Mouse (Mus musculus): Measurements from ENCODE around the gene Fbrsl1. TPM values are rescaled to one million over a fixed set of nuclear protein-coding genes. Genes with fewer than 3 reads are reported as not detected.

Fbrsl1 gene
- polyA plus RNA-seq, 2 experiments from 2014 or later, result 5.1 to 5.8 TPM

DNA sequence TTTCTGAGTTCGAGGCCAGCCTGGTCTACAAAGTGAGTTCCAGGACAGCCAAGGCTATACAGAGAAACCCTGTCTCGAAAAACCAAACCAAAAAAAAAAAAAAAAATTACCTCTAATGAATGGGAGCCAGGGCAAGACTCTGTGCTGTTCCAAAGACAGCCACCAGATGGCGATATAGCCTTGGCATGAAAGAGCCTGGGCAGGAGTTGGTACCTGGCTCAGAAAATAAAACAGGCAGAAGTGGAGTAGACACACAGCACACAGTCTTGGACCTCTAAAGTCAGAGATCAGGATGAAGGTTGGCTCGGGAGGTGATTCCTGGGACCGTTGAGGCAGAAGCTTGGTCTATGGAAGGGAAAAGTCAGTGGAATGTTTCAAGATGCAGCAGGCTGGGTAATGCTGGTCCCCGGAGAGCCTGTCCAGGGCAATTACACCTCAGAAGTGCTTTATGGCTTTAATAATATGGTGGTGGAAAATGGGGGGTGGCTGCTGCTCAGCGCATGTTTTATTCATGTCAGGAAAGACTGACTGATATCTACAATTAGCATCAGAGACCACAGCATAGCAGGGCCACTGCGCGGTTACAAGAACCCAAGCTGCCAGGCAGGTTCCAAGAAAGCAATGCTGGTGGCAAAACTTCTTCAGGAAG, 90.6 kb downstream of the Fbrsl1 start:
- ATAC-seq, result peak; percentile 69

- ATAC-seq, result no peak
These were observed 93.6 kb downstream of the Fbrsl1 start for GRCm38 (mm10) chr5:110354716-110355115.

DNA sequence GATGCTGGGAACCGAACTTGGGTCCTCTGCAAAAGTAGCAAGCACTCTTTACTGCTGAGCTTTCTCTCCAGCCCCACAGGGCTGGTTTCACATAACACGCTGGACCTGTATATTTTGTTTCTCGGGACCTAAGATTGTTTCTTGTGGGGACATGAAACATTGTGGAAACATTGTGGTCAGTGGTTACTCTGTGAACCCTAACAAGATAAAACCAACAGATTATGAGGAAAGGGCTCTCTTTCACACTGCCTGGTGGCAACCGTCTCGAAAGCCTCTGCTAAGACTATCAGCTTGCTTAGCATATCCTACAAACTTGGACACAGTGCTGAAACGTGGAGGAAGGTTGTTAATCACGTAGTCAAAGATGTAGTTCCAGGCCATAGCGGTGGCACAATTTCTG, 101.3 kb downstream of the Fbrsl1 start:
- no peak for ATAC-seq

DNA sequence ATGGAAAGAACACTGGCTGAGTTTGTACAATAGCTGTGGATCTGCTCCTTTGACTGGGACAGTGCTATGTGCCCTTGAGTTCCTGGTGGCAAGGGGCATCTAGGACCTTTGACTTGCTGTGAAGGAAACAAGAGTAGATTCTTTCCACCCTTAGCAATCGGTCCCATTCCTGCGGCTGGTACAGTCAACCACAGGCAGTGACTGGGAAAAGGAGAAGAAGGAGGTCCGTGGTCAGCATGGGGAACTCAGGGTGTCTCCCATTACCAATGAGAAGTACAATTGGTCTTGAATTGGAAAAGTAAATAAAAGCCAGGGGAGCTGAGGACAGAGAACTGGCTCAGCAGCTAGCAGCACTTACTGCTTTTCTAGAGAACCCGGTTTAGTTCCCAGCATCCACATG, 102.8 kb downstream of the Fbrsl1 start:
- no peak for ATAC-seq

DNA sequence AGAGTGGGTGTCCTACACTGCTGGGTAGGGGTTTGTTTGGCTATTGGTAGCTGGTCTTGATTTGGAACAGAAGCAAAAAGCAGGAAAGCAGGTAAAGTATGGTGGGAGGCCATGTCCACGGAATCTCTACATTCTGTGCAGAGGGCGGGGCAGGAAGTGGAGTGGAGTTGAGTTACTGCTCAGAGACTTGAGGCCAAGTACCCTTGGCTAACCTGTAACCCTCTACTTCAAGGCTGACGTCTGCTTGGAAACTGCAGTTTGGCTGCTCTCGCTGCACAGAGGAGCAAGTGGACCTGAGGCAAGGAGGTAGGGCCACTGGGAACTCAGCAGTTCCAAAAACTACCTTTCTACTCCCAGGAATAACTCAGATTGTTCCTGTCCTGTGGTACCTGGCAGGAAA, 103.8 kb downstream of the Fbrsl1 start, which contains the start of gene Lrcol1:
TSS of gene Lrcol1 (plus strand) at position 207 of the 400 bp plus-strand sequence.
- ATAC-seq, result no peak

DNA sequence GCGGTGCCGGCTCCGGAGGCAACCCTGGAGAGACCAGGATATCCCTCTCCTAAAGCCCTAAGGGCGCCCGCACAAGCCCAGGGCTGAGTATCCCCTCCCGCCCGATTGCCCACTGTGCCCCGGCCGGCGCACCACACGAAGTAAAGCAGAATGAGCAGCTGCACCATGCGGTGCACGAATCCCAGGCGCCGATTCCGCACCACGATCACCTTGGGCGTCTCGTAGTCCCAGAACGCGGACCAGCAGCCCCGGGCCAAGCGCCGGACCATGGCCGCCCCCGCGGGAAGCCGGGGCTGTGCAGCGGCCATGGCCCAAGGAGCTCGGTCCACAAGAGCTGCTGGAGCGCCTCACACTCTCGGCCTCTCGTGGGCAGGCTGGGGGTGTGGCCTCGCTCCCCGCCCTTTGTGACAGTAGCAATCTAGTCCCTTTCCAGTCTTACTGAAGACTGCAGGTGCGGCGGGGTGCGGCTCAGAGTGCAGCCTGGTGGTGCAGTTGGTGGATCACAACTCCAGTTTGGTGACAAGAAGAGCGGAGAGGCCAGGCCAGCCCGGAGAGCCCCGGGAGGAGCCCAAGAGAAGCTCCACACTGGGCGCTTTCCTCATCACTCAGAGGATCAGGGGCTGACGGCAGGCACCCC, 105.5 kb downstream of the Fbrsl1 start, which contains the start of gene P2rx2:
TSS of gene P2rx2 (minus strand) at position 565 of the 637 bp plus-strand sequence.
- no peak for ATAC-seq

DNA sequence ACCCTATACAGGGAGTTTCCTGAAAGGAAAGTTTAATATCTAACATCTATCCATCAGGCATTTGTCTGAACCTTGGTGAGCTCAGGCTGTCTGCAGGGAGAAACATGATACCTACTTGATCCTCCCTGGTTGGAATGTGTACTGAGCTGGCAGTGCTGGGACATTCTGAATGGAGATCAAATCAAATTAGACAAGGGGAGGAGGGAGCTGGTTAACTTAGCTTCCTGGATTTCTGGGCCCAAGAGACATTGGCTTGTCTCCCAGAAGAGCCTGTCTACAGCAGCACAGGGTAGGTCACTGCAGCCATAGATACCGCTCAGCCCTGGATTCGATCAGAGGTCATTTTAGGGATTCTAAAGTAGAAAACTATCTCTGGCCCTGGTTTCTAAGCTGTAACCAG, 109.5 kb downstream of the Fbrsl1 start:
- ATAC-seq, result no peak

DNA sequence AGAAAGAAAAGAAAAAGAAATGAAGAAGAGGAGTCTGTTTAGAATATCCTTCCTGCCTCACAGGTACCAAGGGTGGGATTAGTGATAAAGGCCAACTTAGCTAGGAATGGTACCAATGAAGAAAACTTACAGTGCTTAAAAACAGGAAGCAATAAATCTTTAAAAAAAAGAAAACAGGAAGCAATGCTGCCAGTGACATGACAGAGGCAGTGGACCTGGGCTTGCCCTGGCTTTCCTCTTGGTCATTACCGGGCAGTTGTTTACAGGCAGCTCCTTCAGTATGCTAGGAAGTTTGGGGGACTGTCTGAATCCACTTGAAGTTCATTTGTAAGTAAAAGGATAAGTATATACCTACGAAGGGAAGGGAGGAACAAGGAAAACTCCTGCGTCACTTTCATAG, 117.8 kb downstream of the Fbrsl1 start:
- no peak for ATAC-seq

GRCm38 (mm10) chr5:110313127-110313526, 135.2 kb downstream of the Fbrsl1 start:
- no peak for ATAC-seq

Other genes starting within 250 kb of the Fbrsl1 start
- gene Ankle2, start 217.5 kb downstream of the Fbrsl1 start, polyA plus RNA-seq (2017; shearing (Covaris generic)), result 10 to 100 TPM; 13.8 to 18.3 TPM
- 10 to 100 TPM; 28.0 to 30.1 TPM for gene Pgam5, start 178.6 kb downstream of the Fbrsl1 start, polyA plus RNA-seq (2017; shearing (Covaris generic))
- 1 to 10 TPM; 3.3 to 3.8 TPM for gene Pxmp2, start 162.3 kb downstream of the Fbrsl1 start, polyA plus RNA-seq (2017; shearing (Covaris generic))
- 10 to 100 TPM in 1 of 2 experiments, 1 to 10 TPM in 1; 7.5 to 12.4 TPM for gene Pole, start 162.2 kb downstream of the Fbrsl1 start, polyA plus RNA-seq (2017; shearing (Covaris generic))
- not detected for gene P2rx2, start 105.3 kb downstream of the Fbrsl1 start, polyA plus RNA-seq (2017; shearing (Covaris generic))
- not detected for gene Lrcol1, start 103.8 kb downstream of the Fbrsl1 start, polyA plus RNA-seq (2017; shearing (Covaris generic))
- 1 to 10 TPM; 3.1 to 4.0 TPM for gene Galnt9, start 95.9 kb upstream of the Fbrsl1 start, polyA plus RNA-seq (2017; shearing (Covaris generic))
- gene Noc4l, start 204.9 kb upstream of the Fbrsl1 start, polyA plus RNA-seq (2017; shearing (Covaris generic)), result 10 to 100 TPM; 38.9 to 43.6 TPM
- 1 to 10 TPM; 2.9 to 3.8 TPM for gene Ddx51, start 204.9 kb upstream of the Fbrsl1 start, polyA plus RNA-seq (2017; shearing (Covaris generic))